Mouse (Mus musculus) retina, postnatal 1 day (tissue): ENCODE measurements around the gene Map1s.

Experiments
- DNase-seq: peaks from one replicate; pipeline ENCODE4 v3.0.0-alpha.2; 2012

Gene Map1s

GRCm38 (mm10) chr8:70905831-70906736, at the start of gene Map1s:
Gene Map1s, plus strand, starts transcription at chr8:70905932.
- peak; percentile 95 for DNase-seq

GRCm38 (mm10) chr8:70856028-70856427, 49.7 kb upstream of the Map1s start:
- no peak for DNase-seq

- DNase-seq, result peak; percentile 80
Measured at GRCm38 (mm10) chr8:70856541-70857197, 49.1 kb upstream of the Map1s start.

- peak; percentile 64 for DNase-seq
Measured at GRCm38 (mm10) chr8:70857516-70857915, 48.2 kb upstream of the Map1s start.

- peak; percentile 67 for DNase-seq
Measured at GRCm38 (mm10) chr8:70862824-70863641, 42.7 kb upstream of the Map1s start, which contains the start of gene Kcnn1. Gene Kcnn1, minus strand, starts transcription at chr8:70863258.

- DNase-seq, result peak; percentile 57
Measured at GRCm38 (mm10) chr8:70863956-70864711, 41.6 kb upstream of the Map1s start.

- peak; percentile 61 for DNase-seq
Measured at GRCm38 (mm10) chr8:70864712-70865221, 41.0 kb upstream of the Map1s start.

GRCm38 (mm10) chr8:70865350-70866000, 40.3 kb upstream of the Map1s start:
- DNase-seq, result peak; percentile 100

- no peak for DNase-seq
Measured at GRCm38 (mm10) chr8:70866001-70866520, 39.7 kb upstream of the Map1s start.

- no peak for DNase-seq
Measured at GRCm38 (mm10) chr8:70866566-70866965, 39.2 kb upstream of the Map1s start.

- DNase-seq, result peak; percentile 57
Measured at GRCm38 (mm10) chr8:70868559-70869198, 37.1 kb upstream of the Map1s start.

GRCm38 (mm10) chr8:70869199-70869571, 36.5 kb upstream of the Map1s start:
- no peak for DNase-seq

- DNase-seq, result peak; percentile 82
Measured at GRCm38 (mm10) chr8:70869601-70870041, 36.1 kb upstream of the Map1s start.

GRCm38 (mm10) chr8:70871195-70871807, 34.4 kb upstream of the Map1s start:
- no peak for DNase-seq

GRCm38 (mm10) chr8:70872643-70873363, 32.9 kb upstream of the Map1s start:
- DNase-seq, result no peak

GRCm38 (mm10) chr8:70873364-70873985, 32.3 kb upstream of the Map1s start, which contains the start of gene Ccdc124:
Gene Ccdc124, minus strand, starts transcription at chr8:70873935.
- peak; percentile 96 for DNase-seq

- DNase-seq, result no peak
Measured at GRCm38 (mm10) chr8:70874441-70874840, 31.3 kb upstream of the Map1s start.

GRCm38 (mm10) chr8:70876382-70876781, 29.4 kb upstream of the Map1s start:
- no peak for DNase-seq

GRCm38 (mm10) chr8:70878178-70878577, 27.6 kb upstream of the Map1s start:
- no peak for DNase-seq
